Mouse (Mus musculus) thymus, adult 2 months (tissue): Measurements from ENCODE around the gene Dcun1d3.

Experiments used
- CTCF ChIP-seq: fragments of 200-500 bp; IDR thresholded peaks from 2 replicates; pipeline ENCODE4 v1.5.1; 2012; ENCODE audit warnings: mild to moderate bottlenecking, control low read depth, low read length, moderate library complexity, borderline replicate concordance; ENCODE audit not compliant: control insufficient read depth, poor library complexity, insufficient read depth; ENCODE audit errors: extremely low read depth
- POLR2A ChIP-seq: fragments of 200-500 bp; IDR thresholded peaks from 2 replicates; pipeline ENCODE4 v1.6.1; 2012; ENCODE audit warnings: mild to moderate bottlenecking, low read length, control low read depth, moderate library complexity; ENCODE audit not compliant: control insufficient read depth, poor library complexity, insufficient read depth; ENCODE audit errors: extremely low read depth

DNA sequence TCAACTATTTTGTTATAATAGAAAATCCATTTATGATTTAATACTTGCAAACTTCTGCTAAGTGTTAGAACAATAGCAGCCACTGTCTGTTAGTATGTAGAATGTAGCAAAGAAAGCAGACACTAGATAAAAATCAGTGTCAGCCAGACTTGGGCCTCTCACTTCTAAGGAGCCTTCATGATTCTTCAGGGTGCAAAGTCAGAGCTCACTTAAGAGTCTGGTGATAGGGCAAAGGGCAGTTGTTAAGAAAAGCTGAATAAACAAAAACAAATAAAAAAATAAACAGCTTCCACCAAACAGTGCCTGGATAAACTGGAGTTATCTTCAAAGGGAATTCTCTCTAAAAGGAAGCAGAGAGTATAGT lies 35.1 kb downstream of the Dcun1d3 start:
- no peak for TF ChIP-seq POLR2A
- TF ChIP-seq CTCF = no peak
